Mouse (Mus musculus) hindbrain, embryonic 12.5 days (tissue): ENCODE measurements around the gene Olfr955. TPM values are rescaled to one million over a fixed set of nuclear protein-coding genes. Genes with fewer than 3 reads are reported as not detected.

ENCODE experiments used
- ATAC-seq: fragments of 200-750 bp; cut with Nextera tagmentation; 2 replicates; pipeline ENCODE4 v1.8.0; 2017; ENCODE audit warnings: moderate TSS enrichment; ENCODE audit not compliant: low FRiP score
- H3K27ac ChIP-seq: fragments of 300-500 bp; sonication (generic); 2 replicates; pipeline ENCODE4 v1.5.1; 2016; ENCODE audit warnings: mild to moderate bottlenecking
- H3K27me3 ChIP-seq: fragments of 300-500 bp; sonication (generic); 2 replicates; pipeline ENCODE4 v1.6.1; 2016; ENCODE audit warnings: mild to moderate bottlenecking
- H3K36me3 ChIP-seq: fragments of 300-500 bp; sonication (generic); 2 replicates; pipeline ENCODE4 v1.6.1; 2016; ENCODE audit warnings: mild to moderate bottlenecking
- H3K4me1 ChIP-seq: fragments of 300-500 bp; sonication (generic); 2 replicates; pipeline ENCODE4 v1.6.1; 2016
- H3K4me2 ChIP-seq: fragments of 300-500 bp; sonication (generic); replicated peaks from 2 replicates; pipeline ENCODE4 v1.6.1; 2016; ENCODE audit warnings: mild to moderate bottlenecking
- H3K4me3 ChIP-seq: fragments of 300-500 bp; sonication (generic); 2 replicates; pipeline ENCODE4 v1.5.1; 2016; ENCODE audit warnings: mild to moderate bottlenecking
- H3K9ac ChIP-seq: fragments of 300-500 bp; sonication (generic); 2 replicates; pipeline ENCODE4 v1.6.1; 2016; ENCODE audit warnings: mild to moderate bottlenecking, moderate library complexity
- H3K9me3 ChIP-seq: fragments of 300-500 bp; sonication (generic); replicated peaks from 2 replicates; pipeline ENCODE4 v1.6.1; 2016; ENCODE audit warnings: mild to moderate bottlenecking
- WGBS: fragments of 180-500 bp; shearing (Covaris S2); methylation state at CpG from one replicate; pipeline ENCODE4 v1.1.7; 2016; 5-methylcytosine and 5-hydroxymethylcytosine counted together
- polyA plus RNA-seq: library from polyadenylated mRNA; unstranded; fragments of >200 nt; fragmentation: Nextera tagmentation; extraction: Ambion mirVana; gene quantifications from 2 replicates; pipeline ENCODE4 v1.2.1, GENCODE M21; 2016

Gene Olfr955
- polyA plus RNA-seq, result not detected in 2 replicates

DNA sequence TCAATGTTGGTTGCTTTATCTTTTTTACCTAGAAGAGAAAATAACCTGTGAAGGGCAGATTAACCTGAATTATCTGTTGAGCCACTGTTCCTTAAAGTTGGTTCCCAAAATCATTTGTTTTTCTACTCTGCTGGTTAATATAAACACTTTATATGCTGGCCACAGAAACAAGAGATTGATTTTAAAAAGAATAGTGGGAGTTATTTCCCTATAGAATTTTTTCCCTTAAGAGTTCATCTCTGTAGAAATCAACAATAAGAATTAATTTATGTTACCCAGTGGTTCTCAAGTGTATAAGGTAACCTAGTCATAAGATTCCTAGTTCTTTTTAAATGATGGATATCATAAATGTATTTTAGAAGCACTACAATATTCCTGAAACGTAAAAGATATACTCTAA is at the start of gene Olfr955:
TSS of gene Olfr955 (minus strand) at position 101 of the 400 bp plus-strand sequence.
- H3K9ac ChIP-seq, result no peak within 1 kb of the TSS
- no peaks in the 10 kb centered on the region for H3K27me3 ChIP-seq
- no peak within 1 kb of the TSS for H3K4me2 ChIP-seq
- H3K9me3 ChIP-seq, result no peaks in the 10 kb centered on the region
- 59% methylated on average over 1 of the region's 1 CpGs for WGBS
- no peak for ATAC-seq
- H3K36me3 ChIP-seq, result no peaks in the 10 kb centered on the region
- no peaks in the 10 kb centered on the region for H3K4me1 ChIP-seq
- no peak within 1 kb of the TSS for H3K4me3 ChIP-seq
- H3K27ac ChIP-seq, result no peak within 1 kb of the TSS

DNA sequence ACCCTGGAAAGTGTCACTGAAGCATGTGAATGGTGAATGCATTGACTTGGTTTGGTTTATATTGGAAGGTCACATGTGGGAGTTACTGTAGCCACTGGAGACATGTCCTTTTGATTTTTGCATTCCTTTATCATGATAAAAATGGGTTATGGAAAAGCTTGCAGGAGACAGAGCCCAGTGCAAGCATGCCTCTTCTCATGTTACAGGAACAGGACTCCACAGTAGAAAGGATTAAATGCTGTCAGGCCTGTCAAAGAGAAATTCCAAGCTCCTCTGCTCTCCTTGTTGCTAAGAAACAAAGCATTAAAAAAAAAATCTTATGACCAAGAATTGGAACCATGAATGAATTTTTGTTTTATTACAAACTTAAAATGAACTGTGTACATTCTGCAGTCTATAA is 46.9 kb upstream of the Olfr955 start:
- no peaks in the 10 kb centered on the region for H3K9me3 ChIP-seq
- H3K4me1 ChIP-seq, result no peaks in the 10 kb centered on the region
- H3K36me3 ChIP-seq, result no peaks in the 10 kb centered on the region
- H3K27ac ChIP-seq, result no peak overlapping the region
- H3K4me3 ChIP-seq, result no peak overlapping the region
- no peak overlapping the region for H3K9ac ChIP-seq
- ATAC-seq, result no peak
- H3K27me3 ChIP-seq, result no peaks in the 10 kb centered on the region
- no peak overlapping the region for H3K4me2 ChIP-seq

DNA sequence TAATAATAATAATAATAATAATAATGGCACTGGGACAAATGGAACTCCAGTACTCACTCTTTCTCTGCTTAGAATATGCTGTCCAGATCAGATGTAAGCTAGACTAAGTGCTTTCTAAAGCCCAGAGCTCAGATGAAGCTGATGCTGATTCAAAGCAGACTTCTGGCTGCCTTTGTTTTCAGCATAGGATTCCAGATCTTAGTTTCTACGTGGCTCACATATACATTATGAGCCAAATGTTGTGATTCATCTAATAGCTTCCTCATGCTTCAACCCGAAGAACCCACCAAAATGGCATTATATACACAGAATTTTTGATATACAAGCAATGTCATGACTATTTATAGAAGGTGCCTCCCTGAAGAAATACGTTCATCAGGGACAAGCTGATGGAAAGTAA is 43.8 kb upstream of the Olfr955 start, which contains the start of gene Olfr957:
TSS of gene Olfr957 (minus strand) at position 279 of the 400 bp plus-strand sequence.
- Histone ChIP-seq H3K9ac (no peak within 1 kb of the TSS), H3K36me3 (no peaks in the 10 kb centered on the region), H3K4me1 (no peaks in the 10 kb centered on the region), H3K27ac (no peak within 1 kb of the TSS), H3K9me3 (no peaks in the 10 kb centered on the region), H3K4me2 (no peak within 1 kb of the TSS), H3K27me3 (no peaks in the 10 kb centered on the region), H3K4me3 (no peak within 1 kb of the TSS)
- WGBS, result 76% methylated on average over 3 of the region's 3 CpGs
- no peak for ATAC-seq

GRCm38 (mm10) chr9:39509412-39509811 is 37.7 kb upstream of the Olfr955 start:
- no peak overlapping the region for H3K27ac ChIP-seq
- H3K9me3 ChIP-seq, result no peaks in the 10 kb centered on the region
- peak; percentile 29; the same call in 1 of the 2 replicates for ATAC-seq
- no peak overlapping the region for H3K4me3 ChIP-seq
- no peaks in the 10 kb centered on the region for H3K36me3 ChIP-seq
- no peaks in the 10 kb centered on the region for H3K4me1 ChIP-seq
- H3K4me2 ChIP-seq, result no peak overlapping the region
- no peak overlapping the region for H3K9ac ChIP-seq
- no peaks in the 10 kb centered on the region for H3K27me3 ChIP-seq
- WGBS, result 80% methylated on average over 9 of the region's 9 CpGs

- H3K4me1 ChIP-seq, result no peaks in the 10 kb centered on the region
- H3K27ac ChIP-seq, result no peak overlapping the region
- H3K4me2 ChIP-seq, result no peak overlapping the region
- no peaks in the 10 kb centered on the region for H3K36me3 ChIP-seq
- H3K27me3 ChIP-seq, result no peaks in the 10 kb centered on the region
- H3K9ac ChIP-seq, result no peak overlapping the region
- H3K4me3 ChIP-seq, result no peak overlapping the region
- H3K9me3 ChIP-seq, result no peaks in the 10 kb centered on the region
- ATAC-seq, result peak; percentile 83
- WGBS, result 13% methylated on average over 6 of the region's 6 CpGs
Measured at GRCm38 (mm10) chr9:39508998-39509397, 37.3 kb upstream of the Olfr955 start.

DNA sequence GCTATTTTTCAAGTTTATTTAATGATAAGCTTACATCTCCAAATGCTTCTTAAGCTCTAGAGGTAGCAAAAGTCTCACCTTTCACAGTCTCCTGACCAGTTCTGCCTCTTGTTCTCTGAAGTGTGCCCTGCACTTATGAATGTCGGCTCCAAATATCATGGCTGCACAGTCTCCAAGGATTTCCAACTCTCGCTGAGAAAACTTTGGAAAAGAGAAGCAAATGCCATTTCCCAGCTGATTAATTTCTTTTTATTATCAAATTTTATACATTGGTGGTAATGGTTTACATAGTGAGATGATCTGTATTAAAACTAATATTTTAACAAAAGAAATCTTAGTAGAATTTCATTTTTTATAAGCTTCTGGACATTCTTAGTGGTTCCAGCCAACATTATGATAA is 22.2 kb upstream of the Olfr955 start, which contains the start of gene Olfr44:
TSS of gene Olfr44 (minus strand) at position 101 of the 400 bp plus-strand sequence.
- WGBS, result 93% methylated on average over 2 of the region's 2 CpGs
- Histone ChIP-seq H3K9me3 (no peaks in the 10 kb centered on the region), H3K4me3 (no peak within 1 kb of the TSS), H3K27me3 (no peaks in the 10 kb centered on the region), H3K9ac (no peak within 1 kb of the TSS), H3K4me1 (no peaks in the 10 kb centered on the region), H3K27ac (no peak within 1 kb of the TSS), H3K36me3 (no peaks in the 10 kb centered on the region), H3K4me2 (no peak within 1 kb of the TSS)
- no peak for ATAC-seq

DNA sequence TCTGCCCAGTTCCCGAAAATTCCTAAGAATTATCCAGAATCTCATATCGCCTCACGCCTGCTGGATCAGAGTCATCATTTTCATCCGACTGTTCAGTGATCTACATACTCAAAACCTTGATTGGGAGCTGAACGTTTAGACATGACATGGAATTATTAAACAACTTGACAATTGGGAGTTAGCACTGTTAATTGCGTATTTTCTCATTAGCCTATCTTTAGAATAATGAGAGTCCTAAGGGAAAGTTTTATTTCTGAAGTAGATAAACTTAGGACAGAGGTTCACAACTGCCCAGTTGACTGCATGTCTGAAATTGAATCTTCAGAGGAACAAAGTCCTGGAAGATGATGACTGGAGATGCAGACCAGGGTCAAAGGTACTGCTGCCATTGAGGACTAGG is 15.3 kb downstream of the Olfr955 start, which contains the start of gene Olfr954:
TSS of gene Olfr954 (plus strand) at position 301 of the 400 bp plus-strand sequence.
- Histone ChIP-seq H3K4me1 (no peaks in the 10 kb centered on the region), H3K9me3 (no peaks in the 10 kb centered on the region), H3K9ac (no peak within 1 kb of the TSS), H3K4me3 (no peak within 1 kb of the TSS), H3K36me3 (no peaks in the 10 kb centered on the region), H3K27me3 (no peaks in the 10 kb centered on the region), H3K4me2 (no peak within 1 kb of the TSS), H3K27ac (no peak within 1 kb of the TSS)
- ATAC-seq, result no peak
- 87% methylated on average over 6 of the region's 6 CpGs for WGBS

DNA sequence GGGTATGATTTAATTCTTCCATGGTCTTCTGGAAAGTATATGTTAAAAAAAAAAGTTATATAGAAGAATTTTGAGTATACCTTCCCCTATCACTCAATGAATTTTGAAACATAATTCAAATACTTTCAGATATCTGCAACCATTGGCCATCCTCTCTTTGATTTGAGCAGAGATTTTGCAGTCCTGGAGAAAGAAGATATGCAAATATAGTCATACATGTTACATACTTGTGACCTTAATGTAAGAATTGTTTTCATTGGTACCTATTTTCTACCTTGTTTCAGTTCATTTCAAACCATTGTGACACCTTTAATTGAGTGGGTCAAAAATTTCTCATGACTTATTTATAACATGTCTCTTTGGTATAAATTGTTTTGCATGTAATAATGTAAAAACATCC is 44.7 kb downstream of the Olfr955 start, which contains the start of gene Olfr952:
TSS of gene Olfr952 (minus strand) at position 101 of the 400 bp plus-strand sequence.
- no peak within 1 kb of the TSS for H3K4me3 ChIP-seq
- H3K4me2 ChIP-seq, result no peak within 1 kb of the TSS
- no peaks in the 10 kb centered on the region for H3K27me3 ChIP-seq
- no peak for ATAC-seq
- H3K9me3 ChIP-seq, result no peaks in the 10 kb centered on the region
- H3K4me1 ChIP-seq, result no peaks in the 10 kb centered on the region
- no peak within 1 kb of the TSS for H3K27ac ChIP-seq
- no peak within 1 kb of the TSS for H3K9ac ChIP-seq
- H3K36me3 ChIP-seq, result no peaks in the 10 kb centered on the region

Other genes with a start within 250 kb of the Olfr955 start
- not detected in 2 replicates for gene Olfr1537, start 221.9 kb downstream of the Olfr955 start, polyA plus RNA-seq
- gene Olfr945, start 195.1 kb downstream of the Olfr955 start, polyA plus RNA-seq, result not detected in 2 replicates
- not detected in 2 replicates for gene Olfr948, start 145.9 kb downstream of the Olfr955 start, polyA plus RNA-seq
- not detected in 2 replicates for gene Olfr951, start 84.5 kb downstream of the Olfr955 start, polyA plus RNA-seq
- not detected in 2 replicates for gene Olfr952, start 44.8 kb downstream of the Olfr955 start, polyA plus RNA-seq
- gene Olfr954, start 15.2 kb downstream of the Olfr955 start, polyA plus RNA-seq, result not detected in 2 replicates
- not detected in 2 replicates for gene Olfr44, start 22.1 kb upstream of the Olfr955 start, polyA plus RNA-seq
- gene Olfr957, start 43.9 kb upstream of the Olfr955 start, polyA plus RNA-seq, result not detected in 2 replicates
- not detected in 2 replicates for gene Olfr958, start 82.1 kb upstream of the Olfr955 start, polyA plus RNA-seq
- not detected in 2 replicates for gene Olfr959, start 103.6 kb upstream of the Olfr955 start, polyA plus RNA-seq
- gene AW551984, start 132.5 kb upstream of the Olfr955 start, polyA plus RNA-seq, result 30.6 and 34.7 TPM in 2 replicates
- gene Olfr148, start 138.7 kb upstream of the Olfr955 start, polyA plus RNA-seq, result not detected in 2 replicates
- not detected in 2 replicates for gene Olfr960, start 149.4 kb upstream of the Olfr955 start, polyA plus RNA-seq
- not detected in 2 replicates for gene Olfr961, start 173.1 kb upstream of the Olfr955 start, polyA plus RNA-seq
- gene Olfr963, start 195.3 kb upstream of the Olfr955 start, polyA plus RNA-seq, result not detected in 2 replicates
- gene Olfr149, start 235.2 kb upstream of the Olfr955 start, polyA plus RNA-seq, result not detected in 2 replicates
- gene Olfr965, start 239.4 kb upstream of the Olfr955 start, polyA plus RNA-seq, result not detected in 2 replicates